Mouse (Mus musculus) left cerebral cortex, postnatal 10 days (tissue): Measurements from ENCODE around the gene D430042O09Rik. TPM values are rescaled to one million over a fixed set of nuclear protein-coding genes. Genes with fewer than 3 reads are reported as not detected.
A peak's percentile ranks its signal among the peaks of the same experiment; 100 is the strongest.

Experiments used
- DNase-seq, 2 experiments: peaks; one replicate each; pipeline ENCODE4 v3.0.0; 2021 to 2022; ENCODE audit warnings: low spot score in 2 of 2, mixed read lengths in 1 of 2; ENCODE audit errors: extremely low spot score in 1 of 2
- intact Hi-C: fragments of 180-260 bp; cut with DNase I; formaldehyde crosslinking; loops from one replicate; pipeline ENCODE4 v1.15.1; 2025
- total RNA-seq, 2 experiments: library from RNA; stranded (reverse); gene quantifications; 2 replicates each; pipeline ENCODE4 v1.2.3; 2021

Gene D430042O09Rik
- total RNA-seq, 2 experiments from 2014 or later, result 23.0 to 26.8 TPM

GRCm38 (mm10) chr7:125731679-125732078, 24.0 kb downstream of the D430042O09Rik start:
- intact Hi-C loops, result no loop called here
- no peak for DNase-seq

- no peak for DNase-seq
- intact Hi-C loops, result no loop called here
Observed at GRCm38 (mm10) chr7:125733791-125734190, 26.1 kb downstream of the D430042O09Rik start.

- DNase-seq, result no peak
- intact Hi-C loops, result no loop called here
Observed at GRCm38 (mm10) chr7:125736366-125737015, 28.8 kb downstream of the D430042O09Rik start.

- DNase-seq, result no peak
- intact Hi-C loops, result loop anchor here (5.0 kb wide), 1 partner anchor 472 kb away; no protein-coding TSS in a partner anchor
Observed at GRCm38 (mm10) chr7:125740521-125740920, 32.8 kb downstream of the D430042O09Rik start.

- no peak for DNase-seq
- intact Hi-C loops, result loop anchor here (5.0 kb wide), 1 partner anchor 471 kb away; no protein-coding TSS in a partner anchor
Observed at GRCm38 (mm10) chr7:125741271-125741703, 33.6 kb downstream of the D430042O09Rik start.

- intact Hi-C loops, result loop anchor here (5.0 kb wide), 2 partner anchors 343 to 468 kb away; no protein-coding TSS in a partner anchor
- DNase-seq, result no peak
Observed at GRCm38 (mm10) chr7:125744774-125745173, 37.1 kb downstream of the D430042O09Rik start.

GRCm38 (mm10) chr7:125746621-125747315, 39.1 kb downstream of the D430042O09Rik start:
- no peak for DNase-seq
- intact Hi-C loops, result loop anchor here (5.0 kb wide), 1 partner anchor 341 kb away; no protein-coding TSS in a partner anchor

- DNase-seq, result no peak
- intact Hi-C loops, result loop anchor here (5.0 kb wide), 1 partner anchor 340 kb away; no protein-coding TSS in a partner anchor
Observed at GRCm38 (mm10) chr7:125747316-125747690, 39.6 kb downstream of the D430042O09Rik start.

GRCm38 (mm10) chr7:125748186-125748585, 40.5 kb downstream of the D430042O09Rik start:
- DNase-seq, result no peak
- intact Hi-C loops, result loop anchor here (5.0 kb wide), 1 partner anchor 339 kb away; no protein-coding TSS in a partner anchor

GRCm38 (mm10) chr7:125752699-125753325, 45.1 kb downstream of the D430042O09Rik start:
- intact Hi-C loops, result no loop called here
- no peak for DNase-seq

GRCm38 (mm10) chr7:125753326-125753715, 45.6 kb downstream of the D430042O09Rik start:
- intact Hi-C loops, result no loop called here
- no peak for DNase-seq

- intact Hi-C loops, result no loop called here
- DNase-seq, result no peak
Observed at GRCm38 (mm10) chr7:125756806-125757205, 49.1 kb downstream of the D430042O09Rik start.

- DNase-seq, result no peak
- intact Hi-C loops, result no loop called here
Observed at GRCm38 (mm10) chr7:125757896-125758623, 50.4 kb downstream of the D430042O09Rik start.

- intact Hi-C loops, result no loop called here
- DNase-seq, result no peak
Observed at GRCm38 (mm10) chr7:125762289-125762688, 54.6 kb downstream of the D430042O09Rik start.

- intact Hi-C loops, result no loop called here
- DNase-seq, result no peak
Observed at GRCm38 (mm10) chr7:125762883-125763830, 55.5 kb downstream of the D430042O09Rik start.

- intact Hi-C loops, result no loop called here
Observed at GRCm38 (mm10) chr7:125764373-125764772, 56.7 kb downstream of the D430042O09Rik start.

GRCm38 (mm10) chr7:125766976-125767831, 59.5 kb downstream of the D430042O09Rik start:
- DNase-seq, result peak; percentile 26 to 69
- intact Hi-C loops, result no loop called here

More at GRCm38 (mm10) chr7:125764373-125764772, 56.7 kb downstream of the D430042O09Rik start:
- no peak for DNase-seq
